Mouse (Mus musculus): ENCODE data around the gene Nap1l3. TPM values are rescaled to one million over a fixed set of nuclear protein-coding genes. Genes with fewer than 3 reads are reported as not detected.

Nap1l3 gene
- polyA plus RNA-seq (2015; fragmentation: Nextera tagmentation; extraction: Ambion mirVana) = 2.2 and 2.3 TPM in 2 replicates

GRCm38 (mm10) chrX:122396781-122397581 lies at the start of gene Nap1l3:
TSS of gene Nap1l3 (minus strand) at chrX:122397401.
- Histone ChIP-seq H3K27ac (ENCODE audit: low read length) (no peak within 1 kb of the TSS), H3K4me3 (ENCODE audit: low read length) (peak within 1 kb of the TSS; percentile 58), H3K4me2 (ENCODE audit: low read depth, low read length) (peak within 1 kb of the TSS; percentile 64), H3K36me3 (ENCODE audit: control insufficient read depth, insufficient read depth, low read length) (no peaks in the 10 kb centered on the region), H3K9me3 (ENCODE audit: control insufficient read depth, low read length) (no peaks in the 10 kb centered on the region), H3K9ac (ENCODE audit: low read length) (peak within 1 kb of the TSS; percentile 65), H3K4me1 (replicated peaks; ENCODE audit: control insufficient read depth, insufficient read depth, low read length) (no peaks in the 10 kb centered on the region), H3K27me3 (ENCODE audit: control insufficient read depth, insufficient read depth, low read depth, low read length) (no peaks in the 10 kb centered on the region)
- peak; percentile 97 for ATAC-seq (ENCODE audit: low read depth)
- WGBS = 9% methylated on average over 30 of the region's 39 CpGs

- Histone ChIP-seq H3K4me2 (ENCODE audit: low read depth, low read length) (peak overlapping the region; percentile 64), H3K36me3 (ENCODE audit: control insufficient read depth, insufficient read depth, low read length) (no peaks in the 10 kb centered on the region), H3K9ac (ENCODE audit: low read length) (no peak overlapping the region), H3K27me3 (ENCODE audit: control insufficient read depth, insufficient read depth, low read depth, low read length) (no peaks in the 10 kb centered on the region), H3K9me3 (ENCODE audit: control insufficient read depth, low read length) (no peaks in the 10 kb centered on the region), H3K4me3 (ENCODE audit: low read length) (peak overlapping the region; percentile 58), H3K4me1 (replicated peaks; ENCODE audit: control insufficient read depth, insufficient read depth, low read length) (no peaks in the 10 kb centered on the region), H3K27ac (ENCODE audit: low read length) (no peak overlapping the region)
- no peak for ATAC-seq (ENCODE audit: low read depth)
- 16% methylated on average over 8 of the region's 8 CpGs for WGBS
Measured at GRCm38 (mm10) chrX:122397652-122398051, 451 bp upstream of the Nap1l3 start.

Measured in lung, embryonic 16.5 days (tissue).